Mouse (Mus musculus) lung, embryonic 16.5 days (tissue): ENCODE measurements at regions not wholly inside any gene's neighbourhood (a gene's known extent, or its start where the extent isn't known, plus 50 kb on each side); places are given as distances from the start of the nearest gene placed in this dataset.

Source experiments
- ATAC-seq: fragments of 200-750 bp; cut with Nextera tagmentation; 2 replicates; pipeline ENCODE4 v1.8.0; 2017; ENCODE audit warnings: low read depth, mild to moderate bottlenecking, moderate library complexity
- H3K27ac ChIP-seq: fragments of 300-500 bp; sonication (generic); 2 replicates; pipeline ENCODE4 v1.5.1; 2014; ENCODE audit warnings: mild to moderate bottlenecking, control low read depth, low read length
- H3K27me3 ChIP-seq: fragments of 300-500 bp; sonication (generic); 2 replicates; pipeline ENCODE4 v1.6.1; 2014; ENCODE audit warnings: low read depth, low read length, mixed read lengths; ENCODE audit not compliant: control insufficient read depth, insufficient read depth
- H3K36me3 ChIP-seq: fragments of 300-500 bp; sonication (generic); 2 replicates; pipeline ENCODE4 v1.6.1; 2014; ENCODE audit warnings: low read length; ENCODE audit not compliant: control insufficient read depth, insufficient read depth
- H3K4me1 ChIP-seq: fragments of 300-500 bp; sonication (generic); replicated peaks from 2 replicates; pipeline ENCODE4 v1.6.1; 2014; ENCODE audit warnings: low read length, mixed read lengths; ENCODE audit not compliant: control insufficient read depth, insufficient read depth
- H3K4me2 ChIP-seq: fragments of 300-500 bp; sonication (generic); 2 replicates; pipeline ENCODE4 v1.6.1; 2014; ENCODE audit warnings: low read depth, low read length, control low read depth
- H3K4me3 ChIP-seq: fragments of 300-500 bp; sonication (generic); 2 replicates; pipeline ENCODE4 v1.5.1; 2014; ENCODE audit warnings: mild to moderate bottlenecking, low read length, control low read depth
- H3K9ac ChIP-seq: fragments of 300-500 bp; sonication (generic); 2 replicates; pipeline ENCODE4 v1.6.1; 2014; ENCODE audit warnings: low read length, control low read depth
- H3K9me3 ChIP-seq: fragments of 300-500 bp; sonication (generic); 2 replicates; pipeline ENCODE4 v1.6.1; 2016; ENCODE audit warnings: low read length; ENCODE audit not compliant: control insufficient read depth
- WGBS: fragments of 180-500 bp; shearing (Covaris S2); extraction: QIAGEN DNeasy Blood & Tissue Kit; methylation state at CpG from one replicate; pipeline ENCODE4 v1.1.7; 2014; 5-methylcytosine and 5-hydroxymethylcytosine counted together

- Histone ChIP-seq H3K27me3 (no peaks in the 10 kb centered on the region), H3K36me3 (no peaks in the 10 kb centered on the region), H3K4me2 (no peak overlapping the region), H3K9me3 (no peaks in the 10 kb centered on the region), H3K4me1 (no peaks in the 10 kb centered on the region), H3K9ac (no peak overlapping the region), H3K27ac (no peak overlapping the region), H3K4me3 (no peak overlapping the region)
- no peak for ATAC-seq
- WGBS: 71% methylated on average over 1 of the region's 1 CpGs
Observed at GRCm38 (mm10) chr12:29315636-29316035, 212.5 kb upstream of the Myt1l start.

GRCm38 (mm10) chr12:29321468-29321867 lies 206.7 kb upstream of the Myt1l start:
- H3K27ac ChIP-seq: no peak overlapping the region
- ATAC-seq: no peak
- no peak overlapping the region for H3K4me3 ChIP-seq
- H3K27me3 ChIP-seq: no peaks in the 10 kb centered on the region
- H3K36me3 ChIP-seq: no peaks in the 10 kb centered on the region
- WGBS: 45% methylated on average over 2 of the region's 2 CpGs
- no peak overlapping the region for H3K4me2 ChIP-seq
- H3K4me1 ChIP-seq: no peaks in the 10 kb centered on the region
- no peak overlapping the region for H3K9ac ChIP-seq
- no peaks in the 10 kb centered on the region for H3K9me3 ChIP-seq

- Histone ChIP-seq H3K9ac (no peak overlapping the region), H3K9me3 (no peaks in the 10 kb centered on the region), H3K4me3 (no peak overlapping the region), H3K36me3 (no peaks in the 10 kb centered on the region), H3K27ac (no peak overlapping the region), H3K27me3 (no peaks in the 10 kb centered on the region), H3K4me2 (no peak overlapping the region), H3K4me1 (no peaks in the 10 kb centered on the region)
- ATAC-seq: no peak
- 31% methylated on average over 3 of the region's 3 CpGs for WGBS
Observed at GRCm38 (mm10) chr12:29323534-29323933, 204.7 kb upstream of the Myt1l start.

GRCm38 (mm10) chr12:29335839-29336469 lies 192.2 kb upstream of the Myt1l start:
- Histone ChIP-seq H3K27ac (no peak overlapping the region), H3K9me3 (no peaks in the 10 kb centered on the region), H3K4me3 (no peak overlapping the region), H3K27me3 (no peaks in the 10 kb centered on the region), H3K9ac (no peak overlapping the region), H3K4me2 (no peak overlapping the region), H3K4me1 (no peaks in the 10 kb centered on the region), H3K36me3 (no peaks in the 10 kb centered on the region)
- WGBS: 68% methylated on average over 3 of the region's 3 CpGs
- no peak for ATAC-seq

GRCm38 (mm10) chr12:29337336-29337735 lies 190.8 kb upstream of the Myt1l start:
- 77% methylated on average over 2 of the region's 2 CpGs for WGBS
- H3K9me3 ChIP-seq: no peaks in the 10 kb centered on the region
- H3K36me3 ChIP-seq: no peaks in the 10 kb centered on the region
- H3K4me1 ChIP-seq: no peaks in the 10 kb centered on the region
- no peak overlapping the region for H3K9ac ChIP-seq
- ATAC-seq: no peak
- H3K4me3 ChIP-seq: no peak overlapping the region
- H3K4me2 ChIP-seq: no peak overlapping the region
- no peaks in the 10 kb centered on the region for H3K27me3 ChIP-seq
- H3K27ac ChIP-seq: no peak overlapping the region

- H3K27me3 ChIP-seq: no peaks in the 10 kb centered on the region
- no peak overlapping the region for H3K27ac ChIP-seq
- ATAC-seq: no peak
- H3K4me1 ChIP-seq: no peaks in the 10 kb centered on the region
- H3K9me3 ChIP-seq: no peaks in the 10 kb centered on the region
- no peak overlapping the region for H3K4me3 ChIP-seq
- no peaks in the 10 kb centered on the region for H3K36me3 ChIP-seq
- H3K4me2 ChIP-seq: no peak overlapping the region
- H3K9ac ChIP-seq: no peak overlapping the region
- 32% methylated on average over 7 of the region's 7 CpGs for WGBS
Observed at GRCm38 (mm10) chr12:29341388-29341995, 186.7 kb upstream of the Myt1l start.

- Histone ChIP-seq H3K9ac (no peak overlapping the region), H3K4me3 (no peak overlapping the region), H3K9me3 (no peaks in the 10 kb centered on the region), H3K4me1 (no peaks in the 10 kb centered on the region), H3K36me3 (no peaks in the 10 kb centered on the region), H3K27me3 (no peaks in the 10 kb centered on the region), H3K27ac (no peak overlapping the region), H3K4me2 (no peak overlapping the region)
- no peak for ATAC-seq
- 56% methylated on average over 12 of the region's 12 CpGs for WGBS
Observed at GRCm38 (mm10) chr12:29343147-29343852, 184.9 kb upstream of the Myt1l start.

GRCm38 (mm10) chr12:29348698-29349097 lies 179.5 kb upstream of the Myt1l start:
- H3K4me1 ChIP-seq: no peaks in the 10 kb centered on the region
- H3K27me3 ChIP-seq: no peaks in the 10 kb centered on the region
- no peaks in the 10 kb centered on the region for H3K36me3 ChIP-seq
- H3K4me3 ChIP-seq: no peak overlapping the region
- H3K27ac ChIP-seq: no peak overlapping the region
- H3K9ac ChIP-seq: no peak overlapping the region
- 61% methylated on average over 2 of the region's 2 CpGs for WGBS
- no peak for ATAC-seq
- no peak overlapping the region for H3K4me2 ChIP-seq
- H3K9me3 ChIP-seq: no peaks in the 10 kb centered on the region

- Histone ChIP-seq H3K9ac (no peak overlapping the region), H3K36me3 (no peaks in the 10 kb centered on the region), H3K27me3 (no peaks in the 10 kb centered on the region), H3K4me1 (no peaks in the 10 kb centered on the region), H3K27ac (no peak overlapping the region), H3K4me2 (no peak overlapping the region), H3K9me3 (no peaks in the 10 kb centered on the region), H3K4me3 (no peak overlapping the region)
- WGBS: 44% methylated on average over 9 of the region's 9 CpGs
- no peak for ATAC-seq
Observed at GRCm38 (mm10) chr12:29349146-29349850, 178.9 kb upstream of the Myt1l start.
